Mouse (Mus musculus): ENCODE results near the gene Trub1. TPM values are rescaled to one million over a fixed set of nuclear protein-coding genes. Genes with fewer than 3 reads are reported as not detected.

The Trub1 gene
- total RNA-seq, 2 experiments from 2014 or later: 4.1 to 5.1 TPM

Other genes with a start within 250 kb of the Trub1 start
- gene Ablim1, start 138.0 kb upstream of the Trub1 start, total RNA-seq (2021): 10 to 100 TPM; 36.0 to 65.7 TPM
- gene Fam160b1, start 92.2 kb upstream of the Trub1 start, total RNA-seq (2021): 1 to 10 TPM; 8.8 to 9.7 TPM
- gene Atrnl1, start 158.1 kb downstream of the Trub1 start, total RNA-seq (2021): 1 to 10 TPM; 4.4 to 5.0 TPM